Mouse (Mus musculus) kidney, adult 18-20 months (tissue): Measurements from ENCODE around the gene Tns3.

Experiments used
- DNase-seq: peaks from one replicate; pipeline ENCODE4 v3.0.0; 2021

Gene Tns3

GRCm38 (mm10) chr11:8664393-8664743 lies at the start of gene Tns3:
Tns3 (minus strand) TSS chr11:8664535.
- DNase-seq = peak; percentile 77

GRCm38 (mm10) chr11:8706246-8707041 lies 42.1 kb upstream of the Tns3 start:
- DNase-seq = no peak

GRCm38 (mm10) chr11:8705156-8705555 lies 40.8 kb upstream of the Tns3 start:
- no peak for DNase-seq

- DNase-seq = no peak
Measured at GRCm38 (mm10) chr11:8703876-8704275, 39.5 kb upstream of the Tns3 start.

GRCm38 (mm10) chr11:8702532-8702886 lies 38.2 kb upstream of the Tns3 start:
- no peak for DNase-seq

- no peak for DNase-seq
Measured at GRCm38 (mm10) chr11:8701845-8702531, 37.7 kb upstream of the Tns3 start.

- DNase-seq = no peak
Measured at GRCm38 (mm10) chr11:8701400-8701799, 37.1 kb upstream of the Tns3 start.

GRCm38 (mm10) chr11:8700641-8701221 lies 36.4 kb upstream of the Tns3 start:
- DNase-seq = no peak

- no peak for DNase-seq
Measured at GRCm38 (mm10) chr11:8699777-8700176, 35.4 kb upstream of the Tns3 start.

GRCm38 (mm10) chr11:8697670-8698069 lies 33.3 kb upstream of the Tns3 start:
- no peak for DNase-seq

GRCm38 (mm10) chr11:8694096-8694495 lies 29.8 kb upstream of the Tns3 start:
- DNase-seq = no peak

- no peak for DNase-seq
Measured at GRCm38 (mm10) chr11:8692536-8693471, 28.5 kb upstream of the Tns3 start.

- no peak for DNase-seq
Measured at GRCm38 (mm10) chr11:8692162-8692535, 27.8 kb upstream of the Tns3 start.

- no peak for DNase-seq
Measured at GRCm38 (mm10) chr11:8691605-8692004, 27.3 kb upstream of the Tns3 start.

- DNase-seq = no peak
Measured at GRCm38 (mm10) chr11:8690633-8691032, 26.3 kb upstream of the Tns3 start.

- DNase-seq = no peak
Measured at GRCm38 (mm10) chr11:8689515-8689914, 25.2 kb upstream of the Tns3 start.

GRCm38 (mm10) chr11:8688907-8689306 lies 24.6 kb upstream of the Tns3 start:
- DNase-seq = no peak

GRCm38 (mm10) chr11:8686501-8686900 lies 22.2 kb upstream of the Tns3 start:
- DNase-seq = no peak

GRCm38 (mm10) chr11:8686061-8686460 lies 21.7 kb upstream of the Tns3 start:
- DNase-seq = no peak

GRCm38 (mm10) chr11:8685195-8685594 lies 20.9 kb upstream of the Tns3 start:
- DNase-seq = no peak

- DNase-seq = no peak
Measured at GRCm38 (mm10) chr11:8684262-8684661, 19.9 kb upstream of the Tns3 start.

GRCm38 (mm10) chr11:8681356-8681755 lies 17.0 kb upstream of the Tns3 start:
- DNase-seq = no peak

GRCm38 (mm10) chr11:8680650-8681049 lies 16.3 kb upstream of the Tns3 start:
- DNase-seq = no peak
